Mouse (Mus musculus): ENCODE measurements at regions not wholly inside any gene's neighbourhood (a gene's known extent, or its start where the extent isn't known, plus 50 kb on each side); places are given as distances from the start of the nearest gene placed in this dataset.
"Not testable (repeated sequence)": the region's sequence is repeated elsewhere in the genome, so short reads cannot be mapped to it uniquely, and the experiment has no call there.

GRCm38 (mm10) chr9:115457889-115458710 is 147.9 kb upstream of the Stt3b start:
- Histone ChIP-seq H3K9me3 (replicated peaks; ENCODE audit: control insufficient read depth, low read length) (no peaks in the 10 kb centered on the region), H3K4me2 (ENCODE audit: low read depth, low read length) (no peak overlapping the region), H3K4me3 (ENCODE audit: low read depth, low read length) (no peak overlapping the region), H3K27me3 (ENCODE audit: control insufficient read depth, insufficient read depth, low read length) (no peaks in the 10 kb centered on the region), H3K4me1 (ENCODE audit: control insufficient read depth, insufficient read depth) (no peaks in the 10 kb centered on the region), H3K9ac (replicated peaks; ENCODE audit: low read depth, low read length) (no peak overlapping the region), H3K27ac (ENCODE audit: low read depth) (no peak overlapping the region), H3K36me3 (replicated peaks; ENCODE audit: control insufficient read depth, insufficient read depth, low read length) (no peaks in the 10 kb centered on the region)
- no peak for DNase-seq (ENCODE audit: low spot score)
- WGBS, result 65% methylated on average over 21 of the region's 21 CpGs
- ATAC-seq (ENCODE audit: insufficient read depth, low read depth), result no peak
- TF ChIP-seq CTCF (IDR thresholded peaks at IDR 0.05; ENCODE audit: low read depth) (no peak), EP300 (IDR thresholded peaks at IDR 0.05; ENCODE audit: low read depth) (no peak)

DNA sequence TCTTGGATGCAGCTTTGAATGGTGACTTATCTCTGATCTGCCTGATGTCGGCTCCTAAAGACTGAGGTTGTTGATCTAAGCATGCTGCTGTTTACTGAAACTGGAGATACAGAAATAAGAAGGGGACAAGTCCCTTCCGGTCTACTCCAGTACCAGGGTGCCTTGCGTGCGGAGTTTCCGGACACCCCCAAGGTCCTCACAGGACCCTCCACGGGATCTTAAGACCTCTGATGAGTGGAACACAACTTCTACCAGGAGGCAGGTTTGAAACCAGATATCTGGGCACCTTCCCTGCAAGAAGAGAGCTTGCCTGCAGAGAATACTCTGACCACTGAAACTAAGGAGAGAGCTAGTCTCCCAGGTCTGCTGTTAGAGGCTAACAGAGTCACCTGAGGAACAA is 148.9 kb upstream of the Stt3b start:
- not testable (repeated sequence) for ATAC-seq (ENCODE audit: insufficient read depth, low read depth); H3K27ac ChIP-seq (ENCODE audit: low read depth); H3K4me2 ChIP-seq (ENCODE audit: low read depth, low read length); H3K36me3 ChIP-seq (replicated peaks; ENCODE audit: control insufficient read depth, insufficient read depth, low read length); DNase-seq (ENCODE audit: low spot score); H3K4me1 ChIP-seq (ENCODE audit: control insufficient read depth, insufficient read depth); H3K9ac ChIP-seq (replicated peaks; ENCODE audit: low read depth, low read length); H3K27me3 ChIP-seq (ENCODE audit: control insufficient read depth, insufficient read depth, low read length); H3K4me3 ChIP-seq (ENCODE audit: low read depth, low read length); H3K9me3 ChIP-seq (replicated peaks; ENCODE audit: control insufficient read depth, low read length)
- WGBS, result 88% methylated on average over 6 of the region's 6 CpGs

GRCm38 (mm10) chr9:115465326-115465725 is 155.1 kb upstream of the Stt3b start:
- Histone ChIP-seq H3K4me1 (ENCODE audit: control insufficient read depth, insufficient read depth) (no peaks in the 10 kb centered on the region), H3K9ac (replicated peaks; ENCODE audit: low read depth, low read length) (no peak overlapping the region), H3K4me3 (ENCODE audit: low read depth, low read length) (no peak overlapping the region), H3K9me3 (replicated peaks; ENCODE audit: control insufficient read depth, low read length) (no peaks in the 10 kb centered on the region), H3K27me3 (ENCODE audit: control insufficient read depth, insufficient read depth, low read length) (no peaks in the 10 kb centered on the region), H3K27ac (ENCODE audit: low read depth) (no peak overlapping the region), H3K4me2 (ENCODE audit: low read depth, low read length) (no peak overlapping the region), H3K36me3 (replicated peaks; ENCODE audit: control insufficient read depth, insufficient read depth, low read length) (no peaks in the 10 kb centered on the region)
- 88% methylated on average over 10 of the region's 10 CpGs for WGBS
- TF ChIP-seq CTCF (IDR thresholded peaks at IDR 0.05; ENCODE audit: low read depth) (no peak), EP300 (IDR thresholded peaks at IDR 0.05; ENCODE audit: low read depth) (no peak)
- no peak for ATAC-seq (ENCODE audit: insufficient read depth, low read depth)
- DNase-seq (ENCODE audit: low spot score), result no peak

DNA sequence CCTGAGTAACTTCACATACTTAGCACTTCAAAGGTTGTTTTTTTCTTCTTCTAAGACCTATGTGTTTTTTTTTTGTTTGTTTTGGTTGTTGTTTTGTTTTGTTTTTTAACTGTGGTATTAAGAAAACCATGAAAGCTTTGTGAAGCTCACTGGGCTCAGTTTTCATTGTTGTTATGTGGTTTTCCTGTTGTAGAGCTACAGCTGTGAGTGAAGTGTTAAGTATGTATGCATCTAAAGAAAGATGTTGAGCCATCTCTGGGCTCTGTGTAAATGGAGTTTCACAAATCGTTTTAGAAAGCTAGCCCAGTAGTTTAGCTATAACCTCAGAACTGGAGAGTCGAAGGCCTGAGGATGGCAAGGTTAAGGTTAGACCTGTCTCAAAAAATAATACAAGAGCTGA is 158.4 kb upstream of the Stt3b start:
- Histone ChIP-seq H3K4me1 (ENCODE audit: control insufficient read depth, insufficient read depth) (no peaks in the 10 kb centered on the region), H3K27ac (ENCODE audit: low read depth) (no peak overlapping the region), H3K9ac (replicated peaks; ENCODE audit: low read depth, low read length) (no peak overlapping the region), H3K9me3 (replicated peaks; ENCODE audit: control insufficient read depth, low read length) (no peaks in the 10 kb centered on the region), H3K36me3 (replicated peaks; ENCODE audit: control insufficient read depth, insufficient read depth, low read length) (no peaks in the 10 kb centered on the region), H3K27me3 (ENCODE audit: control insufficient read depth, insufficient read depth, low read length) (no peaks in the 10 kb centered on the region), H3K4me2 (ENCODE audit: low read depth, low read length) (no peak overlapping the region), H3K4me3 (ENCODE audit: low read depth, low read length) (no peak overlapping the region)
- 85% methylated on average over 2 of the region's 2 CpGs for WGBS
- DNase-seq (ENCODE audit: low spot score) (no peak), ATAC-seq (ENCODE audit: insufficient read depth, low read depth) (no peak)
- TF ChIP-seq CTCF (IDR thresholded peaks at IDR 0.05; ENCODE audit: low read depth) (no peak), EP300 (IDR thresholded peaks at IDR 0.05; ENCODE audit: low read depth) (no peak)

DNA sequence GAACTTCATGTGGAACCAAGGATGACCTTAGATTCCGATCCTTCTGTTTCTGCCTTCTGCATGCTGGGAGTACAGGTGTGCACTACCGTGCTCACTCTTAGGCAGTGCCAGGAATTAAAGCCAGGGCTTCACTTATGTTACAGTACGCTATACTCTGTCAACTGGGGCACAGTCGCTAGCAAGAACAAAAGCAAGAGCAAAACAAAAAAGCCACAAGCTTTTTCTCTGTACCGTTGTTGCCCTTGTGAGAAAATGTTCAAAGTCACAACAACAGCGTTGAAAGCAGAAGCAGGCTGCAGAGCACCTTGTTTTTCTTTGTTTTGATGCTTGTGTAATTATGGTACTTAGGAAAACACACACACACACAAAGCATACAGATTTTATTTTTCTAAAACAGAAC is 161.4 kb upstream of the Stt3b start:
- H3K27ac ChIP-seq (ENCODE audit: low read depth), result no peak overlapping the region
- H3K4me2 ChIP-seq (ENCODE audit: low read depth, low read length), result no peak overlapping the region
- no peak overlapping the region for H3K4me3 ChIP-seq (ENCODE audit: low read depth, low read length)
- no peaks in the 10 kb centered on the region for H3K27me3 ChIP-seq (ENCODE audit: control insufficient read depth, insufficient read depth, low read length)
- TF ChIP-seq CTCF (IDR thresholded peaks at IDR 0.05; ENCODE audit: low read depth), result no peak
- TF ChIP-seq EP300 (IDR thresholded peaks at IDR 0.05; ENCODE audit: low read depth), result no peak
- no peaks in the 10 kb centered on the region for H3K4me1 ChIP-seq (ENCODE audit: control insufficient read depth, insufficient read depth)
- WGBS, result 84% methylated on average over 6 of the region's 6 CpGs
- no peak for DNase-seq (ENCODE audit: low spot score)
- peaks cover 7% of the 10 kb centered on the region; the same call in 1 of the 2 replicates for H3K9me3 ChIP-seq (replicated peaks; ENCODE audit: control insufficient read depth, low read length)
- H3K36me3 ChIP-seq (replicated peaks; ENCODE audit: control insufficient read depth, insufficient read depth, low read length), result no peaks in the 10 kb centered on the region
- H3K9ac ChIP-seq (replicated peaks; ENCODE audit: low read depth, low read length), result no peak overlapping the region
- ATAC-seq (ENCODE audit: insufficient read depth, low read depth), result no peak

GRCm38 (mm10) chr9:115473037-115473436 is 162.8 kb upstream of the Stt3b start:
- ATAC-seq (ENCODE audit: insufficient read depth, low read depth) (no peak), DNase-seq (ENCODE audit: low spot score) (no peak)
- Histone ChIP-seq H3K4me1 (ENCODE audit: control insufficient read depth, insufficient read depth) (no peaks in the 10 kb centered on the region), H3K4me3 (ENCODE audit: low read depth, low read length) (no peak overlapping the region), H3K27me3 (ENCODE audit: control insufficient read depth, insufficient read depth, low read length) (no peaks in the 10 kb centered on the region), H3K4me2 (ENCODE audit: low read depth, low read length) (no peak overlapping the region), H3K27ac (ENCODE audit: low read depth) (no peak overlapping the region), H3K9me3 (replicated peaks; ENCODE audit: control insufficient read depth, low read length) (peaks cover 7% of the 10 kb centered on the region; the same call in 1 of the 2 replicates), H3K36me3 (replicated peaks; ENCODE audit: control insufficient read depth, insufficient read depth, low read length) (no peaks in the 10 kb centered on the region), H3K9ac (replicated peaks; ENCODE audit: low read depth, low read length) (no peak overlapping the region)
- 88% methylated on average over 3 of the region's 3 CpGs for WGBS
- TF ChIP-seq CTCF (IDR thresholded peaks at IDR 0.05; ENCODE audit: low read depth) (no peak), EP300 (IDR thresholded peaks at IDR 0.05; ENCODE audit: low read depth) (no peak)
